Mouse (Mus musculus) lung, adult 2 months (tissue): ENCODE data around the gene Tmem39a.

ENCODE experiments used
- CTCF ChIP-seq: fragments of 200-500 bp; IDR thresholded peaks from 2 replicates; pipeline ENCODE4 v1.5.1; 2011; ENCODE audit warnings: mild to moderate bottlenecking, low read length, control low read depth; ENCODE audit not compliant: insufficient read depth
- POLR2A ChIP-seq: fragments of 200-500 bp; IDR thresholded peaks from 2 replicates; pipeline ENCODE4 v1.6.1; 2011; ENCODE audit warnings: low read depth, mild to moderate bottlenecking, control low read depth, low read length, borderline replicate concordance; ENCODE audit errors: extremely low read depth

- TF ChIP-seq CTCF: no peak
- no peak for TF ChIP-seq POLR2A
Observed at GRCm38 (mm10) chr16:38624303-38624702, 65.8 kb downstream of the Tmem39a start.
